8 mouse cellular contexts compared by ENCODE assay signal in genomic region chr2:104122505-104123378, GRCm38 (mm10). TPM values are rescaled to one million over a fixed set of nuclear protein-coding genes. Genes with fewer than 3 reads are reported as not detected.
DNase-seq lines count a peak whose midpoint lies in the region; ATAC-seq lines count a peak whose summit lies in the region.

A930018P22Rik (plus strand) TSS chr2:104122769.

- DNase-seq in adrenal gland, adult (ENCODE audit: inconsistent age in 2 of 2, low spot score in 1 of 2) = peak; percentile 98 to 99
- DNase-seq in embryo, embryonic 10 days (ENCODE audit: low spot score) = peak; percentile 94
- DNase-seq in gastrocnemius, postnatal 10 days = peak; percentile 92
- peak; percentile 91 for DNase-seq in induced T-regulatory cell, adult 2 months (ENCODE audit: low read depth)
- peak; percentile 76 to 86 for DNase-seq in left cerebral cortex, adult 8-10 months (ENCODE audit: low spot score in 2 of 2)
- DNase-seq in right cerebral cortex, adult 18-20 months = peak; percentile 92
- peak; percentile 67 for DNase-seq in urinary bladder, adult 2 months (ENCODE audit: low spot score)

- ATAC-seq in megakaryocyte, adult 5-6 weeks (ENCODE audit: poor library complexity, severe bottlenecking) = peak; percentile 96

RNA-seq across cellular contexts. Expression of gene A930018P22Rik, which starts in this region (rescaled TPM):
- total RNA-seq in gastrocnemius, postnatal 10 days (2021) = 1 to 10 TPM; 2.2 to 2.7 TPM
- total RNA-seq in left cerebral cortex, adult 8-10 months (2022) = not detected
- total RNA-seq in megakaryocyte, adult 5-6 weeks (2015) = not detected in 2 replicates
- total RNA-seq in megakaryocyte, adult 5-6 weeks (2017) = not detected in 2 replicates
- 0.09 and 0.12 TPM in 2 replicates for polyA plus RNA-seq in urinary bladder, adult 2 months (2012; rRNA removed)

Comparison
In these comparisons a context has a peak if more than half of its experiments do, and no peak if none do; other contexts are left out.
1. Peak in every context shown above with its lines: DNase-seq and ATAC-seq.
2. Peak in DNase-seq in left cerebral cortex, adult 8-10 months; RNA of the gene not detected or under 1 TPM.
3. Peak in ATAC-seq in megakaryocyte, adult 5-6 weeks; RNA of the gene not detected or under 1 TPM.
4. Peak in DNase-seq in urinary bladder, adult 2 months; RNA of the gene not detected or under 1 TPM.